Mouse (Mus musculus): ENCODE data around the gene Gm17067.
"Not testable (repeated sequence)": the region's sequence is repeated elsewhere in the genome, so short reads cannot be mapped to it uniquely, and the experiment has no call there.

Gene Gm17067

GRCm38 (mm10) chr7:42726917-42727316 is at the start of gene Gm17067:
TSS of gene Gm17067 (minus strand) at chr7:42727017.
- in situ Hi-C loops (cut with MboI; ENCODE audit: low sequenced_read_pairs) = not testable (repeated sequence)

GRCm38 (mm10) chr7:42749836-42750235 is 23.0 kb upstream of the Gm17067 start:
- in situ Hi-C loops (cut with MboI; ENCODE audit: low sequenced_read_pairs) = no loop called here

GRCm38 (mm10) chr7:42738536-42739210 is 11.9 kb upstream of the Gm17067 start:
- in situ Hi-C loops (cut with MboI; ENCODE audit: low sequenced_read_pairs) = no loop called here

GRCm38 (mm10) chr7:42693251-42693650 is 33.6 kb downstream of the Gm17067 start:
- in situ Hi-C loops (cut with MboI; ENCODE audit: low sequenced_read_pairs) = not testable (repeated sequence)

GRCm38 (mm10) chr7:42692362-42693158 is 34.3 kb downstream of the Gm17067 start, which contains the start of gene Zfp975:
TSS of gene Zfp975 (minus strand) at chr7:42692742.
- in situ Hi-C loops (cut with MboI; ENCODE audit: low sequenced_read_pairs) = not testable (repeated sequence)

- in situ Hi-C loops (cut with MboI; ENCODE audit: low sequenced_read_pairs) = not testable (repeated sequence)
Observed at GRCm38 (mm10) chr7:42680081-42680480, 46.7 kb downstream of the Gm17067 start.

GRCm38 (mm10) chr7:42679646-42680045 is 47.2 kb downstream of the Gm17067 start:
- in situ Hi-C loops (cut with MboI; ENCODE audit: low sequenced_read_pairs) = not testable (repeated sequence)

- in situ Hi-C loops (cut with MboI; ENCODE audit: low sequenced_read_pairs) = not testable (repeated sequence)
Observed at GRCm38 (mm10) chr7:42660140-42660539, 66.7 kb downstream of the Gm17067 start.
